Mouse (Mus musculus): ENCODE results near the gene Car10.

Car10 gene

DNA sequence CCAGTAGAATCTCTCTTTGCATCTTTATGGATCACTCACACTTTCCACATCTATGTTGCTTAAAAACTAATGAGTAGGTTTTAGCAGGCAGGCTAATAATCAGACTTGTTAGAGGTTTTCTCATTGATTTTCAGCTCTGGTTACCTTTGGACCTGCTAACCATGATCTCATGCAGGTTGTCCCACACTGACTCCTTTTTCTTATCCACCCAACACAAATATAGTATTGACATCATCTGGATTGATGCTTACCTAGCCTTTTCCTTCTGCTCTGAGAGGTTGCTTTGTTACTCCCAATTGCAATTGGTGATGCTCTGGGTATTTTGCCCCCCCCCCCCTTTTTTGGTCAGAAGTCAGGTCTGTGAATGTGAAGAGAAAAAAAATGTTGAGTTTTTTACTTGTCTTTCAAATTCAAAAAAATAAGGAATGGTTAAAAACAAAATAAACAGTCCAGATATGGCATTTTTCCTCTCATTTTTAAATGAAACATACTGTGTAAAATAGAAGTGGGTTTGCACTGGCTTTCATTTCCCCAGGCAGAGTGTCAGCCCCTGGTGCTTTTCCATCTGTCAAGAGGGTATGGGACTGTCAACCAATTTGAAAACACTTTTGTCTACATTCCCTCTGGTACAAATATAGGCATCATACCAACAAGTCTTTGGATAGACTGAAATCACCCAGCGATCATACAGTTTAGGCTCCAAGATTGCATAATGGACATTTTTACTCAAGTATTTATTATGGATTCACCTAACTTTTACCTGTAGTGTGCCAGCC, 75.9 kb downstream of the Car10 start:
- DNase-seq: peak; percentile 79 to 83

DNA sequence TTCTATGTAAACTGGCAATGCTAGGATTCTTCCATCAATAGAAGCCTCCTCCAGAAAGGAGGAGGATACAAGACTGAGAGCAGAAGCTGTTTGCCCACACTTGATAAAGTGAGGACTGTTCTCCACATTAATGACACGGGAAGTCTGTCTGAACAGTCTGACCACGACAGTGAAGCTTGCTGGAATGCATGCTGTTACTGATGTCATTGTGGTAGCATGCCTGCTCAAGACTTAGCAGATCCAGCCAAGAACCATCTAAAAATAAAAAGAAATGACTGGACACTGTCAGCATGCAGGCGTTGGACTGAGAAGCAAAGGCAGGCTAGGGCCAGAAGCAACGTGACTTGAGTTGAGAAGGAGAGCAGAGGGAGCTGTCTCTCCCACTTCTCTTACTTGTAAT, 87.6 kb downstream of the Car10 start:
- DNase-seq: peak; percentile 58 to 74

- DNase-seq: no peak
Observed at GRCm38 (mm10) chr11:93186163-93186562, 88.3 kb downstream of the Car10 start.

DNA sequence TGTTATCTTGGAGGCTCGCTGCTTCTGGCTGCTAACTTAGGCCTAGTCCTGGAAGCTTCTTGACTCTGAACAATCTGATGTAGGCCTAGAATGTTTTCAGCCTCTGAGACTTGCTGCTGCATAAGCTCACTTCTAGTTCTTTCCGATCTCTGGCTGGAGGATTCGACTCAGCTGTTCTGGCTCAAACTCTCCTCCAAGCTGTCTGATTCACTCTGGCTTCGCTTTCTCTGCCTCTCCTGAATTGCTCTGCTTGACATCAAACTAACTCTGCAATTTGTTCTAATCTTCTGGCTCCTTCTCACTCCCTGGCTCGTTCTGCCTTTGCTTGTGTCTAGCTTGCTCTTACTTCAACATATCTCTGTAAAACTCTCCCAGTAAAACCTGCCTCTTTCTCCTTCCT, 90.8 kb downstream of the Car10 start:
- DNase-seq: no peak

GRCm38 (mm10) chr11:93200046-93200445, 102.2 kb downstream of the Car10 start:
- DNase-seq: peak; percentile 40 to 50

DNA sequence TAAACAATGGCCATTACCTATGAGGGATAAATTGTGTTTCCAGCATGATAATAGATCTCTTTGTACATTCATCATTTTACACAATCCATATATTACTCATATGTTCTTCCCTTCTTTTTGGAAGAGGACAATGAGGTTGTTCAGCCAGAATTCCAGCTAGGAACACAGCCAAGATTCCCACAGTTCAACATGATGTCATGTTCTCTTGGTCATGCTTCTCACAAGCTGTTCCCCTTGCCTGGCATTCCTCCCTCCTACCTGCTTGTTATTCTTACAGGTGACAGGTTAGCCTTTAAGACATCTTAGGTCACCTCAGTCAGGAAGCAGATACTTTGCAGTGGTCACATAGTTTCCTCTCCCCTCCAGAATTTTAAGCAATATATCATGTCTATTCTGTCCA, 119.6 kb downstream of the Car10 start:
- peak; percentile 77 to 90 for DNase-seq

DNA sequence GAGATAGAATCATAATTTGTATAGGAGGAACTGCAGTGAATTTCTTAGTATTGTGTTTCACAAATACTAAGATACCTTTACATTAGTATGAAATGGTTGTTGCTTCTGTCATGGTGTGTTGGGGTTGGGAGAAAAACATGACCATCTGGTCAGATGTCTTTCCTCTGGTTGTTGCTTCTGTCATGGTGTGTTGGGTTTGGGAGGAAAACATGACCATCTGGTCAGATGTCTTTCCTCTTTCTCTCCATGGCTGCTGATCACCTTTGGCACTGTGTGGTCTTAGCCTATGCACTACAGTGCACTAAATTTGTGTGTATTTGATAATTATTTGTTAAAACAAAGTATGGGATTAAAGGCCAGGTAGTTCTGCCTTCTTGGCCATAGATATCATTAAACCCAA, 132.2 kb downstream of the Car10 start:
- no peak for DNase-seq

DNA sequence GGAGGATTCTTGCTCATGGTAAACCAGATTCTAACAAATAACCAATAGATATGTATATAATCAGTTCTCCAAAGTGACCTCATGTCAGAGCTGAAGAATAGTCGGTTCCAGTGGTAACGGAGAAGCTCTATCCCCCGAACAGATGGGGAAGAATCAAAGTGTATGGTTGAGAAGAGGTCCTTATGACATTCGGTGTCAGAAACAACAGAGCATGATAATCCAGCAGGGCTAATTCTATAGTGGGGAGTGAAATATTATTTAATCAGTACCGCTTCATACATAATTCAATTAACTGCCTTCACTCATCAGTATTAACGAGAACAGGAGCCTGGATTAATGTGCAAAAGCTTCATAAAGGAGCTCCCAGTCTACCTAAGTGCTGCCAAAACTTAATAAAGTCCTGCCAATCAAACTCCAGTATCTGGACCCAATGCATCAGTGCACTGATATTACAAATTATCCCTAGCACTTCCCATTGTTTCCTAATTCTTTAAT, 152.0 kb downstream of the Car10 start:
- DNase-seq: no peak

DNA sequence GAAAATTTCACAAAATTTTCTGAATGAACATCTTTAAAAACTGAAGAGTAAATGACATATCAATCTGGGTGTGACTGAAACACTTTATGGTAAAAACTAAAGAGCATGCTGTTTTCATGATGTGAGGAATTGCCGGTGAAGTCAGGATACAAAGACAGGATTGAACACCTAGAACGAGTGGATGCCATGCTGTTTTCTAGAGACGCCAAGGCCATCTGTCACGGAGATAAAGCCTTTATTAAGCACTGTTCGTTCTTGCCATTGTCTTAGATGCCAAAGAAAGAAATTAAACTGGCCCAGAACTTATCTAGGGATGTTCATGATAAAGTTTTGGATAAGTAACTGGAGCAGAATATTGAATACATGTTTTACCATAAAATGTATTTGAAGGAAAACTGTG, 153.9 kb downstream of the Car10 start:
- DNase-seq: peak; percentile 17 to 39

GRCm38 (mm10) chr11:93263979-93264378, 166.2 kb downstream of the Car10 start:
- no peak for DNase-seq

DNA sequence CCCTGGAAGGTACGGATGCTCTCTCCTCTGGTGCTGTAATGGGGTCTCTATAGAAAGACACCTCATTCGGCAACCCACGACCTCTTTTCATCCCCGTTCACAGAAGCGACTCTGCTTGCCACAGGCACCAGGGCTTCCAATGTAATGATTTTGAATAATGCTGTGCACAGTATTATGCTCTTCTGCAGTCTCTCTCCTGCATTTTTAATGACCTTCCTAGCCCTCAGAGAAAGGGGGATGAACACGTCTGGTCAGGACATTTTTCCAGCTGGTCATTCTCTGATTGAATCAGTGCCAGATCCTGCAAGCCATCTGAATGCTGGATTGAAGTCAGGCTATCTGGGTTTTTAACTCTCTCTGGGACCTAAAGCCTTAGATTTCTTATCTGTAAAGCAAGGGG, 174.2 kb downstream of the Car10 start:
- DNase-seq: peak; percentile 45 to 51

DNA sequence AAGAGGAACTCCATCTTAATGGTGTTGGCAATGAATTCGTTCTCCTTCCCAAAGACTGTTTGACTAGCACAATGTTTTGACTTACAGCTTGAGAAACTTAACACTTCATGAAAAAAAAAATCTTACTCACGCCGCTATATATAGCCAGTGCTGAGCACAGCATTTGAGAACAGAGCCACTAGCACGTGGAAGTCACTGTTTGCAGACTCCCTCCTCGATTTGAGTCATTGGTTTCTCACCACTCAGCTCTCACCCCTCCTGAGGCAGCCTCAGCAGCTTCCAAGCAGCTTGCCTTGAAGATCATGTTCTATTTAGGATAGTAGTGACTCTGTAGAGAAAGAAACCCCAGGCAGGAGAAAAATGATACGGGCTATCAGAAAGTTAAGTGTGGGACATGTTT, 176.1 kb downstream of the Car10 start:
- no peak for DNase-seq

GRCm38 (mm10) chr11:93293661-93294060, 195.8 kb downstream of the Car10 start:
- DNase-seq: peak; percentile 45 to 46

DNA sequence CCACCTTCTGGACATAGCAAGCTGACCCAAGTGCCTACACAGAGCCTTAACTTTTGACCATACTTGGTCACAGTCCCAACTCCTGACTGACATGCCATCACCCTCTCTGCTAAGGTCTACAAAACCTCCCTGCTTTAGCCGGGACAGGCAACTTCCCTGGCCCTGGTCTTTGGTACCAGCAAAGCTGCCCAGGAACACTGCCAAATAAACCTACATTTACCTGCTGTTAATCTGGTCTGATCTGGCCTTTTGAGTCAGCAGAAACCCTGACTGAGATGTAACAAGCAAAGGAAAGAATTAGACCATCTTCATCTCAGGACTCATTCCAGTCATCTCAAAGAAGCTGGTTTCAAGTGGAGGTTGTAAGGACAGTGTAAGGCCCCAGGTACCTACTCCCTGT, 212.2 kb downstream of the Car10 start:
- DNase-seq: peak; percentile 19 to 51

DNA sequence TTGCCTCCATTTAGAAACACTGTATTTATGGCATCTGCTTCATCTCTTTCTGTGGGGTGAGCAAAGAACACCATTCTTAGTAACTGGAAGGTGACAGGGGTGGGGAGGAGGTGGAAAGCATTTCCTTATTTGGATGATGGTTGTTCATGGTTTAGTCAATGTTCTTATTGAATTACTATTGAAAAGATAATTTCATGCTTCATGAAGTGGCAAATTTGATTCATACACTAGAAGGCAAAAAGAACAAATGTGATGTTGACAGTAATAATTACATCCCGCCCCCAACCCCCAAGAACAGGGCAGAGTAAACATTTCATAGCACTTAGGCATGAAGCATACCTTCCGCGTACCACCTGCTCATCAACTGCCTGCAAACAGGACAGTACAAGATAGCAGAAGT, 239.9 kb downstream of the Car10 start:
- DNase-seq: no peak

- DNase-seq: no peak
Observed at GRCm38 (mm10) chr11:93343961-93344360, 246.1 kb downstream of the Car10 start.

DNA sequence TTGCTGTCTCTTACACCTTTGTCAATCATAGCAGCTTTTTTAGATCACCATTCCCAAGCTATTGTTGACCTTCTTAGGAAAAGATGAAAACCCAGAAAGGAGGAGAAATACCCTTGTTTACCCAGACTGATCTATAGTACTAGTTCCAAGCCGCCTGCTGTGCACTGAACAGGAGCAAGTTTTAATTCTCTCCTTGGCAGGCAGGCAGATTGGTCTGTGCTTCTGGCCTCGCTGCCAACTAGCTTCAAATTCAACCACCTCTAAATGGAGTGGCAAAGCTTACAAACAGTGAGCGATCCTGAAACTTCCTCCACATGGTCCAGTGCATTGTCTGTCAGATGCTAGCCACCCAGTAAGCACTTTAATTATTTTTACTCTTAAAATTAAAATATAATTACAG, 247.0 kb downstream of the Car10 start:
- DNase-seq: peak; percentile 79 to 86

DNA sequence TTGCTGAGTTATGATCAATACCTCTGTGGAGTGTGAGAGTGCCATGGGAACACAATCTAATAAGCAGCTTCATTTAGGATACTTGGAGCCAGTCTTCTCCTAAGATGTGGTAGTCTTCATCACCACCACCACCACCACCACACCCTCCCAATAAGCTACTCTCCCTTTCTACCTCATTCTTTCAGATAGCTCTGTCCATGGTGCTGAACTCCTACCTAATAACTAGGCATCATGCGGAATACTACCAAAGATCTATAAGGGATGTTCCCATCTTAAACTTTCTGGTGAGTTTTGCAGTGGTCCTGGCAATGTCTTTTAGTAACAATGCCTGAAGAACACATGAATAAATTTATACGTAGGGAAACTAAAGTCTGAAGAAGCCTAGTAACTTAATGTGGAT, 263.7 kb downstream of the Car10 start:
- no peak for DNase-seq

GRCm38 (mm10) chr11:93364171-93364570, 266.3 kb downstream of the Car10 start:
- no peak for DNase-seq

- no peak for DNase-seq
Observed at GRCm38 (mm10) chr11:93367244-93367643, 269.4 kb downstream of the Car10 start.

DNA sequence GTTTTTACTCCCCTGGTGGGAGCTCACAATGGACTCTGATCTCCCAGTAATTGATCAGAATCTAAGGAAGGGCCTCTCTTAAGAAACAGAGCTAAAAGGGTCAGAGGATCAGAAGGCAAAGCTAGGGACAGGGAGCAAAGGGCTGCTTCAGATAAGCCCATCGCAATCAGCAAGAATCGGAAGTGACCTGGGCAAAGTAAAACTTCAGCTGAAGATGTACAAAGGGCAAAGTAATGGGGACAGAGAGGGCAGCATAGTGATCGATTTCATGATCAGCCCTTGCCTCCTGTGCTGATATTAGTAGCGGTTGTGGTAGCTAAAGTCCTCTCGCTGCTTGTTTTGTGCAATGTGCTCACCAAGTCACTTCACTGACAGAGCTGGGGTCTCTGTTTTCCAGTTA, 269.9 kb downstream of the Car10 start:
- no peak for DNase-seq

DNA sequence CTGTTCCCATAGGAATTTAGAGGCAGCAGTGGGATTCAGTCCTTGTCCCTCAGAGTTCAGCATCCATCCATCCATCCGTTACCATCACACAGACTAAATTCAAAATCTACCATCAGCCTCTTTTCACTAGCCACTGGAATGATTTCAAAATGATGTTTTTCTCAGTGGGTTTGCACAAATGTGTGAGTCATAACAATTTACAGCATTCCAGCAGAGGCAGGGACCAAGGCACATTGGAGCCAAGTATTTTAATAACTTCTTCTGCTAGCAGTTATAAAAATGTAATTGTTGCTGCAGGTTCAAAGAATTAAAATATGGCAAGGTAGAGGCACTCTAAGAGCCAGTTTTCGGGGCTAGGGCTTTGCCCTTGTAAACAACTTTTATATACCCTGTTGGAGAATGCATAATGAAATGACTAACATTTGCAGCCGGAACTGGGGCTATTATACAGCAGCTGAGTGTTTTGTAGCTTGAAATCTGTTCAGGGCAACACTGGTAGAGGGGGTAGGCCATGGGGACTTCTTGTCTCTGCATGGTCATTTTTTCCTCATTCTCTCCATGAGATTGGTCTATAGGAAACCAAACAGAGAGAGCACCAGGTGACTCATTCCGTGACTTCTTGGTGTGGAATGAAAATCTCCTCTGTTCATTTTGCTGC, 276.0 kb downstream of the Car10 start:
- no peak for DNase-seq

DNA sequence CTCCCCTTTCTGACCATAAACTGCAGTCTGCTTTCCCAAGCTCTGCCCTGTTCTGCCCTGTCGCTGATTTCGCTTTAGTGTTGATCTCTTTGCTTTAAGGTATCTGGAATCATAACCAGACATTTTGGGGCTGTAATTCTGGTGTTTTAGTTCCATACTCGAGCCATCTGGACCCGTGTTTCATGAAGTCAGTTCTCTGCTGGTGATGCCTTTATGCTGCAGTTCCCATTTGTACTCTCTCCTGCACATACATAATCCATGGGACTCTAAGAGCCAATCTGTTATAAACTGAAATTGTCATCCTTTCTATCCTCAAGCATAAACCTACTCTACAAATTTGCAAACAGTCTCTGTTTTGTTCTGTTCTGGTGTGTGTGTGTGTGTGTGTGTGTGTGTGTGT, 293.3 kb downstream of the Car10 start:
- no peak for DNase-seq

DNA sequence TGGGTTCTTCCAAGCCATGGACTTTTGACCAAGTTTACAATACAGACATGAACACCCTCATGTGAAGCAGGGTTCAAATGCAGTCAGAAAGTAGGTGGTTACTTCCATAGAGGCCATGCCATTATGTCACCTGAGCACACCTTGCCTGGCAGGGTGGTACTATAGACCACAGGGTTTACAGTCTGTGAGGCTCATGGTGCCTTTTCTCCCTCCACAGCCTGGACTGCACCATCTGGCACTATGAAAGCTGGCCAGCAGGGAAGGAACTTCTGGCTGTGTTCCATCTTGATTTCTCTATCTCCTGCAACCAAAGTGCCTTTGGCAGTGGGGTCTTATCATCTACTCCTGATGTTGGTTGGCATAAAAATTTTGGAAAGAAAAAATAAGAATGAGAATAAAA, 295.5 kb downstream of the Car10 start:
- DNase-seq: peak; percentile 67 to 69

All from cerebellum, postnatal 36 days (tissue).